Mouse (Mus musculus) cerebellum, adult 2 months (tissue): ENCODE data around the gene Smpd3.

Experiments
- CTCF ChIP-seq: fragments of 200-500 bp; IDR thresholded peaks from 2 replicates; pipeline ENCODE4 v1.5.1; 2011; ENCODE audit warnings: low read depth, mild to moderate bottlenecking, control low read depth, low read length, moderate library complexity, borderline replicate concordance; ENCODE audit not compliant: insufficient read depth
- POLR2A ChIP-seq: fragments of 200-500 bp; IDR thresholded peaks from 2 replicates; pipeline ENCODE4 v1.6.1; 2011; ENCODE audit warnings: low read length, control low read depth, borderline replicate concordance; ENCODE audit not compliant: insufficient read depth

DNA sequence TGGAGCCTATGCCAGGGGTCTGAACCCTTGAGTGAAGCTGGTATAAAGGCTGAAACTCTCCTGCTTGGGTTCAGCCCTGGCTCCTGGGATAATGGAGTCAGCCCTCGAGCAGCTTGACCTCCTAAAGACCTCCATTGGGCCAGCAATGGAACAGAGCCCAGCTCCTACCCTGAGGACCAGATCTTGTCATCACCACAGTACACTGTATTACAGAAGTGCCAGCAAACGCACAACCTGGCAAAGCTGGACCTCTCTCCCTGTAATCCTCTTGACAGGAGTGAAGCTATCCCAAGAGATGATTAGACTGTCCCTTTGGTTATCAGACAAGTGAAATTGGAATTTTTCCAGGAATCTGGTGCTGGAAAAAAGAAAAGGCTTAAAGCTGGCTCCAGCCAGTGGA lies 13.3 kb upstream of the Smpd3 start:
- no peak for TF ChIP-seq CTCF
- TF ChIP-seq POLR2A, result no peak
